ENCODE assay signal across 21 mouse cellular contexts in genomic region chr11:96757421-96757820, GRCm38 (mm10). TPM values are rescaled to one million over a fixed set of nuclear protein-coding genes. Genes with fewer than 3 reads are reported as not detected.
DNase-seq lines count a peak whose midpoint lies in the region; ATAC-seq and TF ChIP-seq lines count a peak whose summit lies in the region.
"Had no signal": no experiment of that assay in that cellular context is flagged by ENCODE, and none has a peak within 500 bp of the region (broad histone marks: within the 10 kb centered on the region; RNA-seq: fewer than 3 reads in every experiment).

No protein-coding gene starts in this region.

- H3K4me3 ChIP-seq in liver, embryonic 14.5 days (ENCODE audit: insufficient read depth in 1 of 2, low read depth in 2 of 2, low read length in 2 of 2), result no peak overlapping the region
- H3K4me3 ChIP-seq in liver, embryonic 11.5 days (ENCODE audit: low read depth, low read length), result no peak overlapping the region
- no peak overlapping the region for H3K4me3 ChIP-seq in E14TG2a.4 (replicated peaks; ENCODE audit: low read length)
- H3K4me3 ChIP-seq: embryonic facial prominence, embryonic 15.5 days; erythroblast, embryonic 14.5 days; forebrain, embryonic 10.5 days; forebrain, embryonic 15.5 days; heart, embryonic 13.5 days had no signal

- TF ChIP-seq CTCF in liver, embryonic 14.5 days (IDR thresholded peaks at IDR 0.05; ENCODE audit: low read depth), result 0 out of 2 replicates have a peak, but pooled peaks have one; percentile 6
- peak; percentile 40 for TF ChIP-seq CTCF in E14TG2a.4 (conservative IDR thresholded peaks at IDR 0.05; ENCODE audit: low read length)

- no peaks in the 10 kb centered on the region for H3K27me3 ChIP-seq in liver, embryonic 14.5 days (ENCODE audit: control insufficient read depth, insufficient read depth, low read length)
- H3K27me3 ChIP-seq in liver, embryonic 11.5 days (replicated peaks; ENCODE audit: control insufficient read depth, insufficient read depth, low read length), result no peaks in the 10 kb centered on the region
- no peaks in the 10 kb centered on the region for H3K27me3 ChIP-seq in E14TG2a.4 (ENCODE audit: insufficient read depth, low read length)
- H3K27me3 ChIP-seq: embryonic facial prominence, embryonic 15.5 days; forebrain, embryonic 15.5 days had no signal

- no peak overlapping the region for H3K27ac ChIP-seq in liver, embryonic 14.5 days
- H3K27ac ChIP-seq in liver, embryonic 11.5 days (ENCODE audit: low read depth, low read length), result no peak overlapping the region
- H3K27ac ChIP-seq: embryonic facial prominence, embryonic 15.5 days; forebrain, embryonic 10.5 days; forebrain, embryonic 15.5 days; heart, embryonic 13.5 days had no signal

- H3K4me2 ChIP-seq in liver, embryonic 14.5 days (ENCODE audit: low read depth), result no peak overlapping the region
- H3K4me2 ChIP-seq in liver, embryonic 11.5 days, result no peak overlapping the region
- H3K4me2 ChIP-seq: embryonic facial prominence, embryonic 15.5 days; forebrain, embryonic 15.5 days; heart, embryonic 13.5 days had no signal

- H3K9ac ChIP-seq in liver, embryonic 14.5 days (replicated peaks), result no peak overlapping the region
- no peak overlapping the region for H3K9ac ChIP-seq in liver, embryonic 11.5 days (ENCODE audit: low read depth, low read length)
- H3K9ac ChIP-seq: embryonic facial prominence, embryonic 15.5 days; forebrain, embryonic 15.5 days; heart, embryonic 13.5 days had no signal

- no peaks in the 10 kb centered on the region for H3K36me3 ChIP-seq in liver, embryonic 14.5 days (replicated peaks; ENCODE audit: control insufficient read depth, insufficient read depth, low read depth)
- H3K36me3 ChIP-seq in liver, embryonic 11.5 days (ENCODE audit: control insufficient read depth, insufficient read depth, low read length), result no peaks in the 10 kb centered on the region
- H3K36me3 ChIP-seq in E14TG2a.4 (ENCODE audit: insufficient read depth, low read length), result no peaks in the 10 kb centered on the region
- H3K36me3 ChIP-seq: embryonic facial prominence, embryonic 15.5 days; forebrain, embryonic 10.5 days; forebrain, embryonic 15.5 days; G1E; heart, embryonic 13.5 days had no signal

- H3K9me3 ChIP-seq in liver, embryonic 14.5 days (ENCODE audit: control insufficient read depth, low read length), result no peaks in the 10 kb centered on the region
- no peaks in the 10 kb centered on the region for H3K9me3 ChIP-seq in liver, embryonic 11.5 days (ENCODE audit: control insufficient read depth, low read length)
- H3K9me3 ChIP-seq in E14TG2a.4 (ENCODE audit: low read length), result peaks cover 3% of the 10 kb centered on the region; the same call in 1 of the 2 replicates
- H3K9me3 ChIP-seq: embryonic facial prominence, embryonic 15.5 days; forebrain, embryonic 10.5 days; forebrain, embryonic 15.5 days; G1E; heart, embryonic 13.5 days had no signal

- TF ChIP-seq EP300 in liver, embryonic 14.5 days (IDR thresholded peaks at IDR 0.05; ENCODE audit: low read depth), result no peak

- no peak for ATAC-seq in liver, embryonic 14.5 days (ENCODE audit: insufficient read depth)
- no peak for ATAC-seq in liver, embryonic 11.5 days (replicated peaks; ENCODE audit: low FRiP score)
- ATAC-seq: forebrain, embryonic 15.5 days; hindbrain, embryonic 16.5 days had no signal

- 39% methylated on average over 4 of the region's 4 CpGs for WGBS in liver, embryonic 14.5 days (ENCODE audit: insufficient replicate concordance)
- WGBS in liver, embryonic 11.5 days, result 42% methylated on average over 4 of the region's 4 CpGs

- no peak for DNase-seq in liver, embryonic 14.5 days (ENCODE audit: low read depth in 3 of 3, low spot score in 3 of 3)
- DNase-seq in liver, embryonic 11.5 days (ENCODE audit: low spot score), result no peak
- peak; percentile 26 for DNase-seq in 416B (ENCODE audit: low read depth)
- peak; percentile 57 for DNase-seq in ZHBTc4 (ENCODE audit: low read depth, low spot score)
- no peak for DNase-seq in ovary, adult 18-20 months (ENCODE audit: low spot score)
- DNase-seq in spleen, postnatal 36 days (ENCODE audit: low spot score in 2 of 2), result no peak
- DNase-seq: adrenal gland, adult 8-10 months; adrenal gland, postnatal 36 days; cerebellum, adult 8-10 months; cerebellum, postnatal 14 days; embryo, embryonic 11 days; gastrocnemius, postnatal 36 days; heart, postnatal 36 days had no signal

- no peaks in the 10 kb centered on the region for H3K4me1 ChIP-seq in liver, embryonic 14.5 days (replicated peaks; ENCODE audit: control insufficient read depth in 2 of 2, insufficient read depth in 2 of 2, low read length in 1 of 2)
- no peaks in the 10 kb centered on the region for H3K4me1 ChIP-seq in liver, embryonic 11.5 days (replicated peaks; ENCODE audit: control insufficient read depth, insufficient read depth, low read length)
- H3K4me1 ChIP-seq in E14TG2a.4 (replicated peaks; ENCODE audit: low read depth, low read length), result peaks cover 24% of the 10 kb centered on the region
- H3K4me1 ChIP-seq: embryonic facial prominence, embryonic 15.5 days; forebrain, embryonic 15.5 days; heart, embryonic 13.5 days had no signal

RNA-seq across cellular contexts. Expression of gene Snx11, which starts 19.9 kb away (rescaled TPM):
- 7.4 and 10.1 TPM in 2 replicates for polyA plus RNA-seq in liver, embryonic 14.5 days (2012; rRNA removed)
- 4.2 and 4.9 TPM in 2 replicates for polyA plus RNA-seq in liver, embryonic 14.5 days (2014; fragmentation: Nextera tagmentation; extraction: Ambion mirVana)
- polyA plus RNA-seq in liver, embryonic 11.5 days (2014; fragmentation: Nextera tagmentation; extraction: Ambion mirVana), result 10.5 and 12.0 TPM in 2 replicates

RNA-seq across cellular contexts. Expression of gene Cbx1, which starts 31.5 kb away (rescaled TPM):
- 9.9 and 23.5 TPM in 2 replicates for polyA plus RNA-seq in liver, embryonic 14.5 days (2012; rRNA removed)
- polyA plus RNA-seq in liver, embryonic 14.5 days (2014; fragmentation: Nextera tagmentation; extraction: Ambion mirVana), result 25.0 and 26.0 TPM in 2 replicates
- 76.7 and 82.0 TPM in 2 replicates for polyA plus RNA-seq in liver, embryonic 11.5 days (2014; fragmentation: Nextera tagmentation; extraction: Ambion mirVana)

Comparison
In these comparisons a context has a peak if more than half of its experiments do, and no peak if none do; other contexts are left out.
1. DNase-seq: peak in 416B (single experiment) and ZHBTc4 (single experiment); none in liver, embryonic 14.5 days (0 of 3), liver, embryonic 11.5 days (single experiment), ovary, adult 18-20 months (single experiment) and spleen, postnatal 36 days (0 of 2).